Mouse (Mus musculus): ENCODE data around the gene Ncapg2.

The Ncapg2 gene

GRCm38 (mm10) chr12:116442184-116442583 is 37.0 kb downstream of the Ncapg2 start:
- in situ Hi-C loops (cut with MboI, MseI), result no loop called here

GRCm38 (mm10) chr12:116449536-116449935 is 44.3 kb downstream of the Ncapg2 start:
- in situ Hi-C loops (cut with MboI, MseI), result no loop called here

GRCm38 (mm10) chr12:116460379-116461065 is 55.3 kb downstream of the Ncapg2 start:
- in situ Hi-C loops (cut with MboI, MseI), result no loop called here

- in situ Hi-C loops (cut with MboI, MseI), result no loop called here
These were observed 61.8 kb downstream of the Ncapg2 start for GRCm38 (mm10) chr12:116467030-116467429.

GRCm38 (mm10) chr12:116468348-116468747 is 63.1 kb downstream of the Ncapg2 start:
- in situ Hi-C loops (cut with MboI, MseI), result no loop called here

GRCm38 (mm10) chr12:116469096-116469495 is 63.9 kb downstream of the Ncapg2 start:
- in situ Hi-C loops (cut with MboI, MseI), result no loop called here

- in situ Hi-C loops (cut with MboI, MseI), result no loop called here
These were observed 68.1 kb downstream of the Ncapg2 start for GRCm38 (mm10) chr12:116473264-116473663.

- in situ Hi-C loops (cut with MboI, MseI), result no loop called here
These were observed 68.6 kb downstream of the Ncapg2 start for GRCm38 (mm10) chr12:116473761-116474160.

GRCm38 (mm10) chr12:116474676-116475075 is 69.5 kb downstream of the Ncapg2 start:
- in situ Hi-C loops (cut with MboI, MseI), result no loop called here

- in situ Hi-C loops (cut with MboI, MseI), result no loop called here
These were observed 73.6 kb downstream of the Ncapg2 start for GRCm38 (mm10) chr12:116478771-116479170.

- in situ Hi-C loops (cut with MboI, MseI), result no loop called here
These were observed 76.7 kb downstream of the Ncapg2 start for GRCm38 (mm10) chr12:116481921-116482320.

GRCm38 (mm10) chr12:116483581-116483980 is 78.4 kb downstream of the Ncapg2 start:
- in situ Hi-C loops (cut with MboI, MseI), result no loop called here

- in situ Hi-C loops (cut with MboI, MseI), result no loop called here
These were observed 79.8 kb downstream of the Ncapg2 start for GRCm38 (mm10) chr12:116484991-116485390.

- in situ Hi-C loops (cut with MboI, MseI), result no loop called here
These were observed 80.6 kb downstream of the Ncapg2 start, which contains the start of gene Ptprn2 for GRCm38 (mm10) chr12:116485591-116486403. Ptprn2 (plus strand) TSS chr12:116485720.

GRCm38 (mm10) chr12:116486404-116486730 is 81.2 kb downstream of the Ncapg2 start:
- in situ Hi-C loops (cut with MboI, MseI), result no loop called here

GRCm38 (mm10) chr12:116488836-116489235 is 83.6 kb downstream of the Ncapg2 start:
- in situ Hi-C loops (cut with MboI, MseI), result no loop called here

GRCm38 (mm10) chr12:116490575-116491356 is 85.6 kb downstream of the Ncapg2 start:
- in situ Hi-C loops (cut with MboI, MseI), result no loop called here

GRCm38 (mm10) chr12:116498666-116499065 is 93.5 kb downstream of the Ncapg2 start:
- in situ Hi-C loops (cut with MboI, MseI), result no loop called here

GRCm38 (mm10) chr12:116500652-116501051 is 95.5 kb downstream of the Ncapg2 start:
- in situ Hi-C loops (cut with MboI, MseI), result no loop called here

GRCm38 (mm10) chr12:116512482-116512881 is 107.3 kb downstream of the Ncapg2 start:
- in situ Hi-C loops (cut with MboI, MseI), result loop anchor here in 1 of 2 experiments (10.0 kb wide), 1 partner anchor 1478 kb away; no protein-coding TSS in a partner anchor

All from T-helper 17 cell (primary cell).